Mouse (Mus musculus) thymus, postnatal 25 days (tissue): ENCODE results near the gene Gm12216.
"Not testable (repeated sequence)": the region's sequence is repeated elsewhere in the genome, so short reads cannot be mapped to it uniquely, and the experiment has no call there.

Source experiments
- DNase-seq: peaks from one replicate; pipeline ENCODE4 v3.0.0; 2022

The Gm12216 gene

GRCm38 (mm10) chr11:53858761-53859580, at the start of gene Gm12216:
Gene Gm12216, minus strand, starts transcription at chr11:53859256.
- peak; percentile 56 for DNase-seq

GRCm38 (mm10) chr11:53908686-53909085, 49.6 kb upstream of the Gm12216 start:
- no peak for DNase-seq

DNA sequence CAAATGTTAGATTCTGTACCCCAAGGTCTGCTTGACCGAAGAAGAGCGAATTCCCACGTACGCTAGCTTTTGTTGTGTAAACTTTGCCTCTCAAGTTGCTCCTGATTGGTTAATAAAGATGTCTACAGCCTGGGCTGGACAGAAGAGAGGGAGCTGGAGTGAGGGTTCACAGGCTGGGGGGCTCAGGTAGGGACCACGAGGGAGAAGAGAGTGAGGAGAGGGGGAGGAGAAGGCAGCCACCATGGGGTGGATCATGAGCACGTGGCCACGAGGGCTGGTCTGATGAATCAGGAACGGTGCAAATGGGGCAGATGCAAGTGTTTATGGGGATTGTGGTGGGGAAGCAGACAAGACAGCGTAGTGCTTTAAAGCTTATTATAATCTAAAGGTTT, 45.5 kb upstream of the Gm12216 start:
- DNase-seq: no peak

DNA sequence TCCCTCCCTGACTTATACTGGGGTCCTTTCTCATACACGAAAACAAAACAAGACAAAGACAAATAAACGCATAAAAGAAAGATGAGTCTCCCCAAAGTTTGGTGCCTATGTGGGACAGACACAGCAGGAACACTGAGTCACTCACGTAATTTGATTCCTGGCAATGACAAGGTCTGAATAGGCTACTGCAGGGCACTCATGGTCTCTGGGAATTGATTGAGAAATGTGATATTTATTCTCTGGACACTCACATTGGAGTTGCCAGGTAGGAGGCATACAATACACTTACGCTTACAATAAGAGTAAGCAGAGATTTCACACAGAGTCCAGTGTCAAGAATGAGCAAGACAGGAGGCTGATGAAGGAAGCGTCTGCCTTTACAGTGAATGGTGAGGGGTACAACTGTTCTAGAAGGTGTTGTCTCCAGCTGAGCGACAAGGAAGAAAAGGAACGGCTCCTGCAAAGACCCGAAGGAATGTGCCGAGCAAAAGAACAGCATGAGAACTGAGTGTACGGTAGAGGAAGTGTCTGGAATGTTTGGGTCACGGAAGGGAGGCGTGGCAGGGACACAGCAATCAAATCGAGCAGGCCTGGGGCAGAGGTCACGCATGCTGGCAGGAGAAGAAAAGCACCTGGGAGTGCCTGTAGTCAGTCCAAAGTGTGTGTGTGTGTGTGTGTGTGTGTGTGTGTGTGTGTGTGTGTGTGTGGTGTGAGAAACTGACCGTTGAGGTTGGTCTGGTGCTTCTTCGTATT, 44.9 kb upstream of the Gm12216 start:
- no peak for DNase-seq

GRCm38 (mm10) chr11:53902741-53903140, 43.7 kb upstream of the Gm12216 start:
- DNase-seq: no peak

GRCm38 (mm10) chr11:53900991-53901390, 41.9 kb upstream of the Gm12216 start:
- no peak for DNase-seq

- DNase-seq: no peak
Measured at GRCm38 (mm10) chr11:53899981-53900380, 40.9 kb upstream of the Gm12216 start.

- no peak for DNase-seq
Measured at GRCm38 (mm10) chr11:53899004-53899403, 39.9 kb upstream of the Gm12216 start.

DNA sequence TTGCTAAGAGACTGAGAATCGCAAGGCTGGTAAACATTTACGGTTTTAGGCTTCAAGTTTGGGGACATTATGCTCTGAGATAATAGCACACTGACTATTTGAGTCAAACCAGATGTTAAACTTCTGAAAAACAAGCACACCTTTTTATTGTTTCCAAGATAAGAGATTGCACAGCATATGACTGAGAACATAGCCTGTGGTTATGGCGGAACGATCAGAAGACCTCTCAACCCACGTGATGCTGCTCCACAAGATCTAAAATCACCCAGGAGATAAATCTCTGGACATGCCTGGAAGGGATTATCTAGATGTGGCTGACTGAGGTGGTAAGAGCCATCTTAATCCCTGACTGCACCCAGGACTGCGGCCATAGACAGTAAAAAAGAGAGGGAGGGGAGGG, 37.9 kb upstream of the Gm12216 start:
- DNase-seq: no peak

GRCm38 (mm10) chr11:53893451-53893850, 34.4 kb upstream of the Gm12216 start:
- no peak for DNase-seq

GRCm38 (mm10) chr11:53892716-53893416, 33.8 kb upstream of the Gm12216 start:
- DNase-seq: peak; percentile 58

- peak; percentile 98 for DNase-seq
Measured at GRCm38 (mm10) chr11:53891505-53892451, 32.7 kb upstream of the Gm12216 start, which contains the start of gene Slc22a5. Gene Slc22a5, minus strand, starts transcription at chr11:53891660.

- DNase-seq: no peak
Measured at GRCm38 (mm10) chr11:53890906-53891504, 31.9 kb upstream of the Gm12216 start.

GRCm38 (mm10) chr11:53890225-53890624, 31.2 kb upstream of the Gm12216 start:
- no peak for DNase-seq

GRCm38 (mm10) chr11:53889091-53889645, 30.1 kb upstream of the Gm12216 start:
- DNase-seq: no peak

DNA sequence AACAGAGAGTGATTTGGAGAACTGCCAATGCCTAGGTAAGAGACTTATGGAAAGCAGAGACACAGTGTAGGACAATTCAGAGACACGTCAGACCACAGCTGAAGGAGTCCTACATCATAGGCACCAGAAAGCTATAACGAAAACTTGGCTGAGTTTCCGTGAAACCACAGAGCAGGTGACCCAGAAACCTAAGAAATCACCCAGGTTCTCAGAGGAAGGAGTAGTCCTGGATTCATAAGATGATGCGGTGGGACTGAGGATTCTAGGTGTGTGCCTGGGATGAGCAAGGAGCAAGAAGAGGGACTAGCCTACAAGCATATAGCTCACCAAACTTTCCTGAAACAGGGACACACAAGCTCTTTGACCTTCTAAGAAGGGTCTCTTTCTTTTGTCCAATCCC, 29.2 kb upstream of the Gm12216 start:
- no peak for DNase-seq

- no peak for DNase-seq
Measured at GRCm38 (mm10) chr11:53883287-53883686, 24.2 kb upstream of the Gm12216 start.

DNA sequence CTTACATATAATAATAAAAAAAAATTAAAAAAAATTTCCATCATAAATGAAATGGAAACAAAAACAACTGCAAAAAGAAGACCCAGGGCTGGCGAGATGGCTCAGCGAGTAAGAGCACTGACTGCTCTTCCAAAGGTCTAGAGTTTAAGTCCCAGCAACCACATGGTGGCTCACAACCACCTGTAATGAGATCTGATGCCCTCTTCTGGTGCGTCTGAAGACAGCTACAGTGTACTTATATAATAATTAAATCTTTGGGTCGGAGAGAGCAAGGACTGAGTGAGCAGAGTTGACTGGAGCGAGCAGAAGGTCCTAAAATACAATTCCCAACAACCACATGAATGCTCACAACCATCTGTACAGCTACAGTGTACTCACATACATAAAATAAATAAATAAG, 19.0 kb upstream of the Gm12216 start:
- not testable (repeated sequence) for DNase-seq

DNA sequence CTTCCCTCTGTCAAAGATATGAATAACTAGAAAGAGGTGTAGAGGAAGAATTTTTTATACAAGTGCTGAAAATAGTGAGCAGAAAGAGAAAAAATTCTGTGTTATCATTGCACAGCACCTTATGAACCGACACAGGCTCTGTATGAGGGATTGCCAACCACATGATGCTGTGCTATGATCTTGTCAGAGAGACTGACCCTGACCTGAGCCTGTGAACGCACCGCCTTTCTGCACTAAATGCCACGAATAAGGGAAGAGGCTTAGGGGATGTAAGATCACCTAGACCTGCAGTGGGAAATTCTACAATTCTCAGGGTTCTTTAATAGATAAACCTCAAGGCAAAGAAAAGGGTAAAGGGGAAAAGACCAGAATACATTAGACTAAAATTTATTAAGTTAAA, 17.4 kb upstream of the Gm12216 start:
- no peak for DNase-seq

- DNase-seq: peak; percentile 58
Measured at GRCm38 (mm10) chr11:53874706-53875105, 15.7 kb upstream of the Gm12216 start.

DNA sequence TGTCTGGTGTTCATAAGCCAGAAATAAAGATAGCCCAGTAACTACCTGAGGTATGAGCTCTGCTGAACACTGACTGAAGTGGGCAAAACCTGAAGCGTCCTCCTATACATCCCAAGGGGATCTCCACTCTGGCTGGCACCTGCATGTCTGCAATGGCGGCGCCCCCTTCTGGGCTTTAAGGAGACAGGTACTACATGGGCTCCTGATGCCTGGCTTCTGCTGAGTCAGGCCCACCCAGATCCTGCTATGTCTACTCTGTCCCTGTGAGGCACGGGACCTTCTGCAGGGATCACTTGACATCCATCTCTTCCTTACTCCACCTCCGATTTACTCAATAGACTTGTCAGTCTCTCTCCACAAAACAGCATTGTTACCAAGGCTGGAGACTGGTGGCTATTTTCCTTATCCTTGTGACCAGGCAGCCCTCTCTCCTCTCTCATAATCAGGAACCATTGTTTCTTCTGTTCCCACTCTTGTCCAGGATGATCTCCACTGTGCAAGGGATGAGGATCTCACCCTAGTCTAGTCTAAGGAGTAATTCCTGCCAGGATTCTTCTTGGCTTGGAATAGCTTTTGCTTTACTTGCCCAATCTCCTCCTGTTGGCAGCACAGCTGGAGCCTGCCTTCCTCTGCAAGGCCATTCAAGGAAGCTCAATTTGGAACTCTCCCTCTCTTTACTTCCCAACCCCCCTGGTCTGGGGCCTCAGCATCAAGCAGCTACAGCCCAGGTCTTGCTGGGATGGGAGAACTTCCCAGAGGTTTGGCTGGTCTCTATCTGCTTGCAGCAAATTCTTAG, 15.1 kb upstream of the Gm12216 start:
- DNase-seq: not testable (repeated sequence)
